Mouse (Mus musculus): ENCODE measurements around the gene Il1rl1. TPM values are rescaled to one million over a fixed set of nuclear protein-coding genes. Genes with fewer than 3 reads are reported as not detected.

Il1rl1 gene
- polyA plus RNA-seq, 1 experiment from 2014 or later: 0.05 TPM

GRCm38 (mm10) chr1:40501546-40502398 is 72.4 kb downstream of the Il1rl1 start:
- 91% methylated on average over 11 of the region's 11 CpGs for WGBS
- ATAC-seq (ENCODE audit: low FRiP score): no peak
- no peaks in the 10 kb centered on the region for H3K36me3 ChIP-seq
- no peaks in the 10 kb centered on the region for H3K27me3 ChIP-seq
- no peak overlapping the region for H3K4me3 ChIP-seq
- H3K27ac ChIP-seq: no peak overlapping the region
- H3K4me2 ChIP-seq (replicated peaks): no peak overlapping the region
- no peak overlapping the region for H3K9ac ChIP-seq
- H3K9me3 ChIP-seq (replicated peaks): no peaks in the 10 kb centered on the region
- H3K4me1 ChIP-seq: no peaks in the 10 kb centered on the region

- Histone ChIP-seq H3K4me2 (replicated peaks) (no peak overlapping the region), H3K9ac (no peak overlapping the region), H3K36me3 (no peaks in the 10 kb centered on the region), H3K4me1 (no peaks in the 10 kb centered on the region), H3K4me3 (no peak overlapping the region), H3K27me3 (no peaks in the 10 kb centered on the region), H3K9me3 (replicated peaks) (no peaks in the 10 kb centered on the region), H3K27ac (no peak overlapping the region)
- ATAC-seq (ENCODE audit: low FRiP score): no peak
- WGBS: 86% methylated on average over 5 of the region's 5 CpGs
Observed at GRCm38 (mm10) chr1:40504548-40504947, 75.2 kb downstream of the Il1rl1 start.

Other genes with a start within 250 kb of the Il1rl1 start
- gene Il1r1, start 204.5 kb upstream of the Il1rl1 start, polyA plus RNA-seq (2016; fragmentation: Nextera tagmentation; extraction: Ambion mirVana): 1.4 and 1.6 TPM in 2 replicates
- 2.5 and 2.8 TPM in 2 replicates for gene Il1rl2, start 105.0 kb upstream of the Il1rl1 start, polyA plus RNA-seq (2016; fragmentation: Nextera tagmentation; extraction: Ambion mirVana)
- gene Il18r1, start 36.0 kb downstream of the Il1rl1 start, polyA plus RNA-seq (2016; fragmentation: Nextera tagmentation; extraction: Ambion mirVana): not detected in 2 replicates
- gene Il18rap, start 85.8 kb downstream of the Il1rl1 start, polyA plus RNA-seq (2016; fragmentation: Nextera tagmentation; extraction: Ambion mirVana): 0.12 and 0.16 TPM in 2 replicates
- gene Slc9a4, start 150.5 kb downstream of the Il1rl1 start, polyA plus RNA-seq (2016; fragmentation: Nextera tagmentation; extraction: Ambion mirVana): 0.26 TPM in 1 of 2 replicates, not detected in the other

Data from hindbrain, embryonic 12.5 days (tissue).